Mouse (Mus musculus): ENCODE results near the gene Adcy3. TPM values are rescaled to one million over a fixed set of nuclear protein-coding genes. Genes with fewer than 3 reads are reported as not detected.

The Adcy3 gene
- polyA plus RNA-seq, 1 experiment from 2014 or later, result 13.4 TPM

DNA sequence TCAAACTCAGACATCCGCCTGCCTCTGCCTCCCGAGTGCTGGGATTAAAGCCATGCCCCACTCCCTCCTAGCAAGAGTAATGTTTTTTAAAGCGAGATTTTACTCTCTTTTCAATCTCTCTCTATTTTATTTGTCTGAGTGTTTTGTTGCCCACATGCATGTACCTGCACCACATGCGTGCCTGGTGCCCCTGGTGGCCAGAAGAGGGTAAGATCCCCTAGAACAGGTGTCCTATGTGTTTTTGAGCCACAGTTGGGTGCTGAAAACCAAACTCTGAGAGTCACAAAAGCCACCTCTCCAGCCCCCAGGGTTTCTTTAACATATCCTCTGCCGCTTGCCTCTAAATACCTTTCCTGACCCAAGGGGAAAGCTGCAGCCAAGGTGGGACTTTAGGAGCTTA lies 10.3 kb downstream of the Adcy3 start:
- no peak for ATAC-seq (ENCODE audit: low read depth)
- no peaks in the 10 kb centered on the region for H3K4me1 ChIP-seq (ENCODE audit: control insufficient read depth, insufficient read depth, low read length)
- H3K9ac ChIP-seq (ENCODE audit: low read depth, low read length), result no peak overlapping the region
- DNase-seq (ENCODE audit: low spot score), result no peak
- H3K27ac ChIP-seq (replicated peaks; ENCODE audit: low read depth, low read length), result no peak overlapping the region
- no peaks in the 10 kb centered on the region for H3K27me3 ChIP-seq (replicated peaks; ENCODE audit: control insufficient read depth, insufficient read depth, low read length)
- H3K4me3 ChIP-seq (ENCODE audit: low read depth, low read length), result no peak overlapping the region
- no peak overlapping the region for H3K4me2 ChIP-seq (ENCODE audit: low read depth, low read length)
- H3K9me3 ChIP-seq (ENCODE audit: control insufficient read depth, low read length), result no peaks in the 10 kb centered on the region
- WGBS, result 88% methylated on average over 5 of the region's 5 CpGs
- peaks cover 7% of the 10 kb centered on the region; the same call in 1 of the 2 replicates for H3K36me3 ChIP-seq (ENCODE audit: control insufficient read depth, insufficient read depth, low read length)

DNA sequence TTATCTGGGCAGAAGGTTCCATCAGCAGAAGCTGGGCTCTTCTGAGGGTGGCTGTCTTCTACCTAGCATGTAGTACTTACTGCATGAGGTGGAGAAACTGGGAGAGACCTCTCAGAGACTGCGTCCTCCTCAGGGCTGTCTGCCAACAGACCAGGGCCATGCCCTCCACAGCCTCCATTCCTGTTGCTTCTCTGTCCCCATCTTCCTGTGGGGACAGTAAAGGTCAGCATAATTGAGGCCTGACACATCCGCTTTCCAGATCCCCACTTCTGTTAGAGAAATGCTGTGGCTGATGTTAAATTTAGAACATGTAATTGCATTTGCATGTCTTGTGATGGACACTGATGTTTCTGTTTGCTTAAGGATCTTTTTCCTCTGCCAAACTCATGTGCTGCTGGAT lies 18.0 kb downstream of the Adcy3 start:
- DNase-seq (ENCODE audit: low spot score) (peak; percentile 11), ATAC-seq (ENCODE audit: low read depth) (no peak)
- Histone ChIP-seq H3K4me3 (ENCODE audit: low read depth, low read length) (no peak overlapping the region), H3K4me2 (ENCODE audit: low read depth, low read length) (no peak overlapping the region), H3K9me3 (ENCODE audit: control insufficient read depth, low read length) (no peaks in the 10 kb centered on the region), H3K4me1 (ENCODE audit: control insufficient read depth, insufficient read depth, low read length) (no peaks in the 10 kb centered on the region), H3K27me3 (replicated peaks; ENCODE audit: control insufficient read depth, insufficient read depth, low read length) (no peaks in the 10 kb centered on the region), H3K9ac (ENCODE audit: low read depth, low read length) (no peak overlapping the region), H3K27ac (replicated peaks; ENCODE audit: low read depth, low read length) (no peak overlapping the region), H3K36me3 (ENCODE audit: control insufficient read depth, insufficient read depth, low read length) (no peaks in the 10 kb centered on the region)
- 63% methylated on average over 2 of the region's 2 CpGs for WGBS

DNA sequence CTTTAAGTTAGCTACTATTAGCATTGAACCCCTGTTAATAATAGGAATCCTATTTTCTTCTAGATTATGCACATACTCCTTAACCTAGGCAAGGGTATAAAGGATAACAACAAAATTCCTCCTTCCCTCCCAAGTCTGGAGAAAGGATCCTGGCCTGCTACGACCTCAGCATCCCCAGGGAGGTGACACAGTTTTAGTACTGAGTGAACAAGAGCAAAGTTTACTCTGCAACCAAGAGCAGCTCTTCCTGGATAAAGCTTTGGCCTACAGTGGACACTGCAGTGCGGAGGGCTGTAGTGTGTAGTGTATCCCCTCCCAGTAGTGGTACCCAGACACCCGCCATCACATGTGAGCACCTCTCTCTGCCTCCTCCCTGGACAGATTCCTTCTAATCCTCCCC lies 19.1 kb downstream of the Adcy3 start:
- 80% methylated on average over 3 of the region's 3 CpGs for WGBS
- DNase-seq (ENCODE audit: low spot score), result no peak
- H3K4me3 ChIP-seq (ENCODE audit: low read depth, low read length), result no peak overlapping the region
- no peaks in the 10 kb centered on the region for H3K36me3 ChIP-seq (ENCODE audit: control insufficient read depth, insufficient read depth, low read length)
- H3K27ac ChIP-seq (replicated peaks; ENCODE audit: low read depth, low read length), result no peak overlapping the region
- no peak overlapping the region for H3K4me2 ChIP-seq (ENCODE audit: low read depth, low read length)
- H3K9me3 ChIP-seq (ENCODE audit: control insufficient read depth, low read length), result no peaks in the 10 kb centered on the region
- no peak overlapping the region for H3K9ac ChIP-seq (ENCODE audit: low read depth, low read length)
- no peaks in the 10 kb centered on the region for H3K27me3 ChIP-seq (replicated peaks; ENCODE audit: control insufficient read depth, insufficient read depth, low read length)
- no peak for ATAC-seq (ENCODE audit: low read depth)
- H3K4me1 ChIP-seq (ENCODE audit: control insufficient read depth, insufficient read depth, low read length), result no peaks in the 10 kb centered on the region

DNA sequence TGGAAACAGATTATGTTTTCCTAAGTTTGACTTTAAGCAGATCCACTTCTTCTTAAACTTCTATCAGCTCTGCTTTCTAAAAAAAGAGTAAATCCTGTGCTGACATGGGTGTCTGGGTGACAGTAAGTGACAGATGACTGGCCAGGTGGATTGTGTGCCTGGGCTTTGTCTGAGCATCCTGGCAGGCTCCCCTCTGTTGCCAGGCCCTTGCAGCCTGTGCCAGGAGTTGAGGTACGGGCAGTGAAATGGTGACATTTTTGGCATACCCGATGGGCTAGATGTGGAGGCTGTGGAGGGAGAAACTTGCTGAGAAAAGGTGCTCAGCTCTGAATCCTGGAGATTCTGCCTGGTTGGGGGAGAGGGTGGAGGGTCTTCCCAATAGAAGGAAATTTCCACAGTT lies 24.6 kb downstream of the Adcy3 start:
- H3K27ac ChIP-seq (replicated peaks; ENCODE audit: low read depth, low read length), result no peak overlapping the region
- no peak overlapping the region for H3K9ac ChIP-seq (ENCODE audit: low read depth, low read length)
- 75% methylated on average over 2 of the region's 2 CpGs for WGBS
- H3K4me3 ChIP-seq (ENCODE audit: low read depth, low read length), result no peak overlapping the region
- H3K4me2 ChIP-seq (ENCODE audit: low read depth, low read length), result no peak overlapping the region
- H3K4me1 ChIP-seq (ENCODE audit: control insufficient read depth, insufficient read depth, low read length), result no peaks in the 10 kb centered on the region
- no peaks in the 10 kb centered on the region for H3K27me3 ChIP-seq (replicated peaks; ENCODE audit: control insufficient read depth, insufficient read depth, low read length)
- no peaks in the 10 kb centered on the region for H3K36me3 ChIP-seq (ENCODE audit: control insufficient read depth, insufficient read depth, low read length)
- H3K9me3 ChIP-seq (ENCODE audit: control insufficient read depth, low read length), result no peaks in the 10 kb centered on the region
- ATAC-seq (ENCODE audit: low read depth), result no peak
- no peak for DNase-seq (ENCODE audit: low spot score)

DNA sequence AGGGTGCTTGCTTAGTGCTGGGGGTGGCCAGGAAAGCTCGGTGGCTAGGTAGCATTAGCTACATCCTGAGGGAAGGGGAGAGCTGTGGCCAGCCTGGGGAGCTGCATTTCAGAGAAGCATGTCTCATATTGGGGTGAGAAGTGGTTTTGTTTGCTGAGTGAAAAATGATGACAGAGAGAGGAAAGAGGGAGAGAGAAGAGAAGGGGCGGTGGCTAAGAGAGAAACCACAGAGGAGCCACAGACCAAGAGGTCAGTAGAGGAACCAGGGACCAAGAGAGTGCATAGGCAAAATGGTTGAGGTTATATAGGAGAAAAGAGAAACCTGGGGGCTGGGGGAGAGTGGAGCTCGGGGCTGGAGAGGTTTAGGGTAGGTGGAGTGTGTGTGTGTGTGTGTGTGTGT lies 25.3 kb downstream of the Adcy3 start:
- DNase-seq (ENCODE audit: low spot score) (no peak), ATAC-seq (ENCODE audit: low read depth) (no peak)
- Histone ChIP-seq H3K4me2 (ENCODE audit: low read depth, low read length) (no peak overlapping the region), H3K9ac (ENCODE audit: low read depth, low read length) (no peak overlapping the region), H3K36me3 (ENCODE audit: control insufficient read depth, insufficient read depth, low read length) (no peaks in the 10 kb centered on the region), H3K4me1 (ENCODE audit: control insufficient read depth, insufficient read depth, low read length) (no peaks in the 10 kb centered on the region), H3K4me3 (ENCODE audit: low read depth, low read length) (no peak overlapping the region), H3K27ac (replicated peaks; ENCODE audit: low read depth, low read length) (no peak overlapping the region), H3K27me3 (replicated peaks; ENCODE audit: control insufficient read depth, insufficient read depth, low read length) (no peaks in the 10 kb centered on the region), H3K9me3 (ENCODE audit: control insufficient read depth, low read length) (no peaks in the 10 kb centered on the region)
- WGBS, result 84% methylated on average over 3 of the region's 3 CpGs

DNA sequence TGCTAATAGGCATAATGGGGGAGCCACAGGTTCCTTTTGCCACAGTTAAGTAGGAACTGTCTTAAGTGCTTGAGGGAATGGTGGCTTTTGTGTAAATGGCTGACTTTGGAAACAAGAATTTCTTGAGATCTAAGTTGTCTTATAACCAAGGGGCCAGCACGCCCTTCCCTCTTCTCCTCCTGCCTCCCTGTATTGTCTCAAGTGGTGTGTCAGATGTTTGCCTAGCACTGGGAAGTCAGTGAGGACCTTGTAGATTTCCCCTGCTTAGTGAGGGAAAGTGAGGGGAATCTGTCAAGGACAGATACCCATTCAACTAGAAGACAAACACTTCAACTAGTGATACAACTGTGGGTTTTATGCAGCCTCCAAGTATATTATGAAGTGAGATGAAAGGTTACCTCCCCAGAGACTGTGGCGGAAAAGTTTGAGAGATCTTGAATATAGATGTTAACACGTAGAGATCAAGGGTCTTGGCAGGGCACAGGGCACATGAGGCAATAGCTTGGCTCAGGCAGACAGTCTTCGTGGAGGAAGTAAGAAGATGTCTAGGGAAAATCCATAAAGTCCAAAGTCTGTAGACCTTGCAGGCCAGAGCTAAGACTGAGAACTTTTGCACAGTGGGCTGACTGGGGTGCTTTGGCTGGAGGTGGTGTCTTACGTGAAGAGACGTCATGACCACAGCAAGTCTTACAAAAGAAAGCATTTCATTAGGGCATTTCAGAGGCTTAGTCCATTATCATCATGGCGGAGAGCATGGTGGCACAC lies 26.1 kb downstream of the Adcy3 start:
- whole genome bisulfite sequencing, result 88% methylated on average over 7 of the region's 7 CpGs
- no peak overlapping the region for H3K4me3 ChIP-seq (ENCODE audit: low read depth, low read length)

DNA sequence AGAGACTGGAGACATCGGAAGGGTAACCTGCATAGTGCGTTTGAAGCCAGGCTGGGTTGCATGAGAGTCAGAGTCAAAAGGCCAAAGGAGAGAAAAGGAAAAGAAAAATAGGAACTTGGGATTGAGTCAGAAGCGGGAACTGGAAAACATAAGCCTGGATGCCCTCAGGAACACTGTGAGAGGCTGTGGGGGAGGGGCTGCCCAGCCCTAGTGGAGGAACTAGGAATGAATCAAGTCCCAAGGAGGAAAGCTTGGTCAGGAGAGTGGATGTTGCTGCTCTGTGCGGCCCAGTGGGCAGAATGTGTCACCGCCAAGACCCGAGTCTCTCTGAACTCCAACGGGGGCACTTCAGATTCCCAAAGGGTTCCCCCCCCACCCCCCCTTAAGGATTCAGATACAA lies 27.4 kb downstream of the Adcy3 start:
- no peaks in the 10 kb centered on the region for H3K27me3 ChIP-seq (replicated peaks; ENCODE audit: control insufficient read depth, insufficient read depth, low read length)
- WGBS, result 65% methylated on average over 7 of the region's 7 CpGs
- ATAC-seq (ENCODE audit: low read depth) (no peak), DNase-seq (ENCODE audit: low spot score) (no peak)
- H3K4me1 ChIP-seq (ENCODE audit: control insufficient read depth, insufficient read depth, low read length), result no peaks in the 10 kb centered on the region
- no peaks in the 10 kb centered on the region for H3K9me3 ChIP-seq (ENCODE audit: control insufficient read depth, low read length)
- H3K27ac ChIP-seq (replicated peaks; ENCODE audit: low read depth, low read length), result no peak overlapping the region
- no peak overlapping the region for H3K9ac ChIP-seq (ENCODE audit: low read depth, low read length)
- H3K36me3 ChIP-seq (ENCODE audit: control insufficient read depth, insufficient read depth, low read length), result no peaks in the 10 kb centered on the region
- H3K4me3 ChIP-seq (ENCODE audit: low read depth, low read length), result no peak overlapping the region
- no peak overlapping the region for H3K4me2 ChIP-seq (ENCODE audit: low read depth, low read length)

More for the DNA sequence above, 26.1 kb downstream of the Adcy3 start:
- no peaks in the 10 kb centered on the region for H3K27me3 ChIP-seq (replicated peaks; ENCODE audit: control insufficient read depth, insufficient read depth, low read length)
- ATAC-seq (ENCODE audit: low read depth) (no peak), DNase-seq (ENCODE audit: low spot score) (no peak)
- H3K4me2 ChIP-seq (ENCODE audit: low read depth, low read length), result no peak overlapping the region
- H3K9me3 ChIP-seq (ENCODE audit: control insufficient read depth, low read length), result no peaks in the 10 kb centered on the region
- H3K27ac ChIP-seq (replicated peaks; ENCODE audit: low read depth, low read length), result no peak overlapping the region
- no peaks in the 10 kb centered on the region for H3K36me3 ChIP-seq (ENCODE audit: control insufficient read depth, insufficient read depth, low read length)
- no peak overlapping the region for H3K9ac ChIP-seq (ENCODE audit: low read depth, low read length)
- H3K4me1 ChIP-seq (ENCODE audit: control insufficient read depth, insufficient read depth, low read length), result no peaks in the 10 kb centered on the region

DNA sequence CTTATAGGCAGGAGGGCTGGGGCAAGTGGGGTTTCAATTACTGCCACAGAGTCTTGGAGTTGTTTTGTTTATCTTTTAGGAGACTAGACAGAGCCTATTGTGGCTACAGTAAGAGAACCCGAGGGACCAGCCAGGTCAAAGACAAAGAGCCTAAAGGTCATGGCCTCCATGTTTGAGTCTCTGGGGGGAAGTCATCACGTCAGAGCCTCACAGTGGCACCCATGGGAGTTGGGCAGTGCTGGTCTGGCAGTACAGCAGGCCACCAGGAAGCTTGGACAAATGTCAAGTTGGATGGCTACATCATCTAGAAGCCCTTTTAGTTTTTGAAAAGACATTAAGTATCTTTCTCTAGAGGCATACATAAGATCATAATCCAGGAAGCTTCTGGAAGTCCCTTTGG lies 30.0 kb downstream of the Adcy3 start:
- 32% methylated on average over 2 of the region's 2 CpGs for WGBS
- H3K4me3 ChIP-seq (ENCODE audit: low read depth, low read length), result no peak overlapping the region
- ATAC-seq (ENCODE audit: low read depth) (no peak), DNase-seq (ENCODE audit: low spot score) (no peak)
- H3K9ac ChIP-seq (ENCODE audit: low read depth, low read length), result no peak overlapping the region
- H3K36me3 ChIP-seq (ENCODE audit: control insufficient read depth, insufficient read depth, low read length), result no peaks in the 10 kb centered on the region
- no peak overlapping the region for H3K4me2 ChIP-seq (ENCODE audit: low read depth, low read length)
- no peaks in the 10 kb centered on the region for H3K9me3 ChIP-seq (ENCODE audit: control insufficient read depth, low read length)
- H3K4me1 ChIP-seq (ENCODE audit: control insufficient read depth, insufficient read depth, low read length), result no peaks in the 10 kb centered on the region
- no peaks in the 10 kb centered on the region for H3K27me3 ChIP-seq (replicated peaks; ENCODE audit: control insufficient read depth, insufficient read depth, low read length)
- no peak overlapping the region for H3K27ac ChIP-seq (replicated peaks; ENCODE audit: low read depth, low read length)

DNA sequence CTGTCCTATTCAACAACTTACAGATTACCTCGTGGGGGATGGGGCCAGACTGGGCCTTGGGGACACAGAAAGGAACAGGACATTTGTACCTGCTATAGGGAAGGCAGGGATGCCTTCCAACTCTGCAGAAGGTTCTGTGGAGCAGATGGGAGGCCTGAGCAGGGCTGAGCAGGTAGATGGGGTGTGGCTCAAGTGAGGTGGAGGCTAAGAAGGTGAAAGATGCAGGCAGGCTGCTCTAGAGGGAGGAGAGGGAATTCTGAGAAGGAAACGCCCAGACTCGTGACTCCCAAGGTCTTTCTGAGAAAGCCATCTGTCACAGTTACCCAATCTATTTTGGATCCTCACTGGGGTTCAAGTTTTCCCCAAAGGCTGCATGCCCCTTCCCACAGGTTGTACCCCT lies 34.1 kb downstream of the Adcy3 start:
- Histone ChIP-seq H3K9me3 (ENCODE audit: control insufficient read depth, low read length) (no peaks in the 10 kb centered on the region), H3K4me1 (ENCODE audit: control insufficient read depth, insufficient read depth, low read length) (no peaks in the 10 kb centered on the region), H3K4me2 (ENCODE audit: low read depth, low read length) (no peak overlapping the region), H3K27ac (replicated peaks; ENCODE audit: low read depth, low read length) (no peak overlapping the region), H3K27me3 (replicated peaks; ENCODE audit: control insufficient read depth, insufficient read depth, low read length) (no peaks in the 10 kb centered on the region), H3K36me3 (ENCODE audit: control insufficient read depth, insufficient read depth, low read length) (no peaks in the 10 kb centered on the region), H3K4me3 (ENCODE audit: low read depth, low read length) (no peak overlapping the region), H3K9ac (ENCODE audit: low read depth, low read length) (no peak overlapping the region)
- ATAC-seq (ENCODE audit: low read depth) (peak; percentile 15; the same call in 1 of the 2 replicates), DNase-seq (ENCODE audit: low spot score) (no peak)
- 63% methylated on average over 3 of the region's 3 CpGs for WGBS
